Mouse (Mus musculus): ENCODE results near the gene Pygo1. TPM values are rescaled to one million over a fixed set of nuclear protein-coding genes. Genes with fewer than 3 reads are reported as not detected.
A peak's percentile ranks its signal among the peaks of the same experiment; 100 is the strongest.

The Pygo1 gene
- total and polyA plus RNA-seq, 3 experiments, result 3.3 to 16.0 (median 13.6) TPM

DNA sequence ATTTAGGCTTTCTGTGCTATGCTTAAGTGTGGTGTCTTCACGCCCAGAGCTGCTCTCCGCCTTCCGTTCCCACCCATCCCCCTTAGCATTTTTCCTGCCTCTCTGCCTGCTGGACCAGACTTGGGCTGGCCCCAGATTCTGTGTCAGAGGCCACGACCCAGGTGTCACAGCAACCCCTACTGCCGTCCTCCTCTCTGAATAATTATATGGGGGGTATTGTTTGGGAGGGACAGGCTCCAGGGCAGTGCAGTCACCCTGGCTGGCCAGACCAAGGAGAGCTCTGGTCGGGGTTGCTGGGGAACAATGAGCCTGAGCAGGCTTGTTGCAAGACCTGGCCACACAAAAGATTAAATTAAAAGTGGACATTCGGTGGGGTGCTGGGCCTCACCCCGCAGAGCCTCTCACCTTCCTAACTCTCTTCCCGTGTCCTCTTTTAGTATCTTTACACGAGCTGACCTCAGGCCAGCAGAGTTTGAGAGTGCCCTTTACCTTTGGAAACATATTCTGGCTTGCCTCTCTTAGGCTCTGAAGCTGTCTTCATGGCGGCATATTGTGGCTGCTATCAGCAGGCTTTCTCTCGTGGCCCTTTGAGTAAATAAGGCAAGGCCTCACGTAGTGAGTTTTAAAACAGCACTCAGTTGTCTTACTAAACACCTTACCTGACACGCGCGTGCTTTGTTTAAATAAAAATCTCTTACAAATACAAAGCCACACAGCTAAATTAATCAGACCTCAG is 45.1 kb upstream of the Pygo1 start:
- no peak overlapping the region for H3K4me3 ChIP-seq
- H3K79me2 ChIP-seq (replicated peaks; ENCODE audit: control insufficient read depth, insufficient read depth, low read length), result no peaks in the 10 kb centered on the region
- H3K9ac ChIP-seq (ENCODE audit: low read depth, low read length), result no peak overlapping the region
- peak overlapping the region; percentile 1; the same call in 1 of the 2 replicates for H3K27ac ChIP-seq
- peaks cover 4% of the 10 kb centered on the region for H3K36me3 ChIP-seq (ENCODE audit: control insufficient read depth, insufficient read depth, low read length)
- peaks cover 2% of the 10 kb centered on the region for H3K4me1 ChIP-seq (ENCODE audit: control insufficient read depth, insufficient read depth, low read length)
- intact Hi-C loops (cut with DNase I), result loop anchor here (5.0 to 10.0 kb wide), 2 partner anchors 73 to 266 kb away; partner anchors contain the start of gene Prtg
- H3K27me3 ChIP-seq (ENCODE audit: control insufficient read depth, insufficient read depth, low read length), result no peaks in the 10 kb centered on the region
- DNase-seq, result peak; percentile 28 to 29
- TF ChIP-seq POLR2A (IDR thresholded peaks at IDR 0.05; ENCODE audit: insufficient read depth, low read depth, low read length), result no peak
- WGBS, result 52% methylated on average over 16 of the region's 16 CpGs

DNA sequence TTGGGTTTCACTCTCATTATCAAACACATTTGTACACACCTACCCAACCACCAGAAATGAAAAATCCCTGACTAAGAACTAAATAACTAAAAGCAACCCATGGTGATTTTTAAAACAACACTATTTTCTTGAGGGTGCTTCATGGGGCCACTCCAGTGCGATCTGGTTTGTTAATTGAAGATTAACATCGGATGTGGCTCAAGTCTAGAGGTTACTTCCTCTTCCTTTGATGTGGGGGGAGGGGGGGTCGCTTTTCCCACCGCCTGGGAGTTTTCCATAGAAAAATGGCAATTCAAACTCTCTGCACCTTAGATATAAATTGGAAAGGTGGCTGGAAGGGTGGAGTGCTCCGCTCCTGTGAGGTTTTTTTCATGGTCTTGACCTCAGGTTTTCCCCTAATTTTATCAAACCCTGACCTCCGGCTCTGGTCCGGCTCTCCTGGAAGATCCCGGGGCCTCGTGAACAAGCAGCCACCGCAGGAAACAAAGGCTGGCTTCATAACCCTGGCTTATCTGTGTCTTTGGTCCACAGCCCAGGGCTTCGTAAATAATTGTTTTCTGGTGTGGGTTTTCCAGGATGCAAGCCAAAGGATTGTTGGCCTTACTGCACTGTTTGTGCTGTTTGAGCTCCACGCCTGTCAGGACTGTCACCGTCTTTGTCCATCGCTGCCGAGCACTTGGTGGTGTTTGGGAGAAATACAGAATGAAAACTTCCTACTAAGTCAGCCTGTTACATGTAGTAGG is 44.2 kb upstream of the Pygo1 start:
- Histone ChIP-seq H3K4me3 (peak overlapping the region; percentile 0; the same call in 1 of the 2 replicates), H3K27me3 (ENCODE audit: control insufficient read depth, insufficient read depth, low read length) (no peaks in the 10 kb centered on the region), H3K4me1 (ENCODE audit: control insufficient read depth, insufficient read depth, low read length) (peaks cover 2% of the 10 kb centered on the region), H3K36me3 (ENCODE audit: control insufficient read depth, insufficient read depth, low read length) (peaks cover 4% of the 10 kb centered on the region), H3K79me2 (replicated peaks; ENCODE audit: control insufficient read depth, insufficient read depth, low read length) (no peaks in the 10 kb centered on the region), H3K27ac (peak overlapping the region; percentile 1), H3K9ac (ENCODE audit: low read depth, low read length) (no peak overlapping the region)
- TF ChIP-seq CTCF (IDR thresholded peaks at IDR 0.05) (no peak), EP300 (IDR thresholded peaks at IDR 0.05; ENCODE audit: insufficient read depth, low read depth, low read length) (peak; percentile 23; the same call in 1 of the 2 replicates)
- WGBS, result 11% methylated on average over 15 of the region's 15 CpGs
- intact Hi-C loops (cut with DNase I), result loop anchor here (5.0 to 10.0 kb wide), 2 partner anchors 74 to 266 kb away; partner anchors contain the start of gene Prtg
- DNase-seq, result peak; percentile 49 to 74

GRCm38 (mm10) chr9:72883940-72884339 is 41.5 kb upstream of the Pygo1 start:
- TF ChIP-seq EP300 (IDR thresholded peaks at IDR 0.05; ENCODE audit: insufficient read depth, low read depth, low read length), result peak; percentile 54; the same call in 1 of the 2 replicates
- TF ChIP-seq CTCF (IDR thresholded peaks at IDR 0.05), result peak; percentile 97
- TF ChIP-seq POLR2A (IDR thresholded peaks at IDR 0.05; ENCODE audit: insufficient read depth, low read depth, low read length), result no peak
- H3K4me3 ChIP-seq, result no peak overlapping the region
- 9% methylated on average over 3 of the region's 3 CpGs for WGBS
- peaks cover 4% of the 10 kb centered on the region for H3K36me3 ChIP-seq (ENCODE audit: control insufficient read depth, insufficient read depth, low read length)
- peak; percentile 27 to 29 for DNase-seq
- H3K79me2 ChIP-seq (replicated peaks; ENCODE audit: control insufficient read depth, insufficient read depth, low read length), result no peaks in the 10 kb centered on the region
- no peak overlapping the region for H3K27ac ChIP-seq
- intact Hi-C loops (cut with DNase I), result loop anchor here (1.0 to 10.0 kb wide), 3 partner anchors 77 to 269 kb away; partner anchors contain the start of gene Prtg
- no peak overlapping the region for H3K9ac ChIP-seq (ENCODE audit: low read depth, low read length)
- H3K27me3 ChIP-seq (ENCODE audit: control insufficient read depth, insufficient read depth, low read length), result no peaks in the 10 kb centered on the region
- H3K4me1 ChIP-seq (ENCODE audit: control insufficient read depth, insufficient read depth, low read length), result peaks cover 2% of the 10 kb centered on the region

GRCm38 (mm10) chr9:72889777-72890176 is 35.7 kb upstream of the Pygo1 start:
- Histone ChIP-seq H3K4me1 (ENCODE audit: control insufficient read depth, insufficient read depth, low read length) (no peaks in the 10 kb centered on the region), H3K27me3 (ENCODE audit: control insufficient read depth, insufficient read depth, low read length) (no peaks in the 10 kb centered on the region), H3K27ac (no peak overlapping the region), H3K9ac (ENCODE audit: low read depth, low read length) (no peak overlapping the region), H3K36me3 (ENCODE audit: control insufficient read depth, insufficient read depth, low read length) (no peaks in the 10 kb centered on the region), H3K79me2 (replicated peaks; ENCODE audit: control insufficient read depth, insufficient read depth, low read length) (no peaks in the 10 kb centered on the region), H3K4me3 (no peak overlapping the region)
- intact Hi-C loops (cut with DNase I), result loop anchor here (5.0 to 10.0 kb wide), 2 partner anchors 63 to 275 kb away; no protein-coding TSS in a partner anchor
- WGBS, result 67% methylated on average over 1 of the region's 1 CpGs
- DNase-seq, result no peak
- no peak for TF ChIP-seq EP300 (IDR thresholded peaks at IDR 0.05; ENCODE audit: insufficient read depth, low read depth, low read length)
- no peak for TF ChIP-seq POLR2A (IDR thresholded peaks at IDR 0.05; ENCODE audit: insufficient read depth, low read depth, low read length)
- TF ChIP-seq CTCF (IDR thresholded peaks at IDR 0.05), result peak; percentile 81

- H3K9ac ChIP-seq (ENCODE audit: low read depth, low read length), result no peak overlapping the region
- TF ChIP-seq EP300 (IDR thresholded peaks at IDR 0.05; ENCODE audit: insufficient read depth, low read depth, low read length) (no peak), POLR2A (IDR thresholded peaks at IDR 0.05; ENCODE audit: insufficient read depth, low read depth, low read length) (no peak)
- no peaks in the 10 kb centered on the region for H3K27me3 ChIP-seq (ENCODE audit: control insufficient read depth, insufficient read depth, low read length)
- WGBS, result 75% methylated on average over 10 of the region's 10 CpGs
- H3K4me1 ChIP-seq (ENCODE audit: control insufficient read depth, insufficient read depth, low read length), result no peaks in the 10 kb centered on the region
- intact Hi-C loops (cut with DNase I), result loop anchor here (5.0 kb wide), 1 partner anchor 62 kb away; no protein-coding TSS in a partner anchor
- H3K27ac ChIP-seq, result no peak overlapping the region
- DNase-seq, result no peak
- no peaks in the 10 kb centered on the region for H3K36me3 ChIP-seq (ENCODE audit: control insufficient read depth, insufficient read depth, low read length)
- H3K79me2 ChIP-seq (replicated peaks; ENCODE audit: control insufficient read depth, insufficient read depth, low read length), result no peaks in the 10 kb centered on the region
- no peak overlapping the region for H3K4me3 ChIP-seq
Measured at GRCm38 (mm10) chr9:72890499-72891085, 34.9 kb upstream of the Pygo1 start.
